Mouse (Mus musculus) c-Kit-negative CD71-positive TER-119-positive erythroid progenitor cells, embryonic 14.5 days (primary cell): ENCODE measurements at regions not wholly inside any gene's neighbourhood (a gene's known extent, or its start where the extent isn't known, plus 50 kb on each side); places are given as distances from the start of the nearest gene placed in this dataset.
"Not testable (repeated sequence)": the region's sequence is repeated elsewhere in the genome, so short reads cannot be mapped to it uniquely, and the experiment has no call there.

Source experiments
- DNase-seq: peaks from one replicate; pipeline ENCODE4 v3.0.0-alpha.2; 2013; ENCODE audit warnings: low read depth, low spot score

DNA sequence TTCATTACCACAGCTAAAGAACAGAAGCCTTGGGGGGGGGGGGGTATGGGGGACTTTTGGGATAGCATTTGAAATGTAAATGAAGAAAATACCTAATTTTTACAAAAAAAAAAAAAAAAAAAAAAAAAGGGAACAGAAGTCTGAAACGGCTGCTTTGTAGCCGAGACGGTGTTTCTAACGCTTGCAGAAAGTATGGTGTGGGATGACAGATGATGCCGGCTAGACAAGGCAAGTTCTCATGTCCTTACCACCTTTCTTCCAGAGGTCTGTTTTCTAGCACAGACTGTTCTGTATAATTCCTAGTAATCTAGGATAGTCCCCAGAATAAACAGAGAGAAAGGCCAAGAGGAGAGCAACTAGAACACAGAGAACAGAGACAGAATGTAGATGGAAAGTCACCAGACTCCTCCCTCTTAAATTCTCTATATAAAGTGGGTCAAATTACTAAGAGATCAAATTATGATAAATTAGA lies 67.2 kb upstream of the Chd2 start:
- DNase-seq: no peak

DNA sequence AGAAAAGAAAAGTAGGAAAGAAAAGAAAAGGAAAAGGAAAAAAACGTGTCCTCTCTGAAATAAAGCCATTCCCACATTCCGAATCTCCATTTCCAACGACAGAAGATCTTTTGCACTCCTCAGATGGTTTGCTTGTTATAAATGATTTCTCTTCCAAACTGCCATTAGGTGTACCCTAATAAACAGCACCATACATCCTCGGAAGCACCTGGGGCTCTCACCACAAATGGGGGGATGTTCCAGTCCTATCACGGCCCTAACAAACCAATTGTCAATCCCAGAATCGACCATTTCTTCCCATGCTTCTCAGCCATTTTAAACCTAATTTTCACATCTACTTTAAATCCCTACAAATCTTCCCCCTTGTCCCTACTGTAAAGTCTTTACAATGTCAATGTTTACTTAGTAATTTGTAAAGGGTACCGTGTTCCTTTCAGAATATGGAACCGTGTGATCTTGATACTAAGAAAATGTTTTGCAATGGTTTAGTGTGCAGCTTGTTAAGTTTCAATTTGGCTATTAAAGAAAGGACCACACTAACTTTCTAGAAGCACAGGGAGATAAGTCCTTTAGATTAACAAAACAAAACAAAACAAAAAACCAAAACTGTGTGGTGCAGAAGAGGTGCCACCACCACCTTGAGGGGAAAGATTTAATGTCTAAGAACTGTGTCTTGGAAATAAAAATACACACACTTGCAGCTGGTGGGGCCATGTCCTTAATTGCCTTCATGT lies 66.6 kb upstream of the Chd2 start:
- no peak for DNase-seq

DNA sequence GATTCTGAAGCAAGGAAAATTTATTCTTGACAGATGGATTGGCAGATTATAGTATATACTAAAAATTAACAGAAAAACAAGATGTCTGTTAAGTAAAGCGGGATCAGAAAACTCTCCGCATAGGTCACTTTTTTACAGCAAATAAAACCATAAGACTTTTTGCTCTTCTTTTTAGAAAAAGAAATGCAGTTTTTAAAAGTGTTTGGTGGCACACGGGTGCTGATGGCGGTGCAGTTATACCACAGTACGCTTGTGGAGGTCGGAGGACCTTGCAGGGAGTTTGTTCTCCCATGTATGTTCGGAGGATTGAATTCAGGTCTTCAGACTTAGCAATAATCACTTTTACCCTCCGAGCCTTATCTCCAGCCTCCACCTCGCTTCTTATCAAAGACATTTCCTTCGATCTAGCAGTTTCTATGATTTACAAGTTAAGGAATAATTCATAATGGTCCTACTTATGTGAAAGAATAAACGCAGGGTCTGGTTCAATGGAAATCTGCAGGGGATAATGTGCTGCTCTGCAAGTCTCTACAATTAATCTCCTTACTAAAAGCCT lies 65.9 kb upstream of the Chd2 start:
- DNase-seq: no peak

DNA sequence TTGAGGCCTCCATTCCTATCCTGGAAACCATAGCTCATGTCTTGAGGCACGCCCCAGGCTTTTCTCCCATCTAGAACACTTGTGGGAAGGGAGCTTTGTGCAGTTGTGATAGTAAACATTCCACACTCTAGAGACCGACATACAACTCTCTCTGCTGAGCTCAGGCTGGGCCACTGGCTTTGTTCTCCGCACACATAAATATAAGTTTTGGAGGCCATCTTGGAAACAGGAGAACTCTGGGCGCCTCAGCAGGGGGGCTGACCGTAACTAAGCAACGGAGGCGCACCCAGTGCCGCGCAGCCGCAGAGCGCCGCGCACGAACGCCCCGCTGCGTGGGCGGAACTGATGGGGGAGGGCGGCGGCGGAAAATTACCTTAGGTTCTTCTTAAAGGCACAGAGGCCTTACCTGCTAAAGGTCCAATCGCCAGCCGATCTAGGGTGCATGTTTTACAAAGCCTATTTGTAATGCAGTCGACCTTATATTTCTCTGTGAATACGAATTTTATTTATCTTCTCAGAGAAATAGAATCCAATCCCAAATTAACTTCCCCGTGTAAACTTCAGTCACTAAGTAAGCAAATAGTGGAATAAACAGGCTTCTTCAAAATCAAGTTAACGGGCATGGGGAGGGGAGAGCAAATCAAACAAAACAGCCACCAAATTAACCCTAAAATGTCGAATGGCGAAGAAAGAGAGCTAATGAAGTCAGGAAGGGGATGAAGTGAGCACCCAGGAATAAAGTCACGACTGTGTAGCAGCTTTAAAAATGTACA lies 65.2 kb upstream of the Chd2 start:
- peak; percentile 79 for DNase-seq

DNA sequence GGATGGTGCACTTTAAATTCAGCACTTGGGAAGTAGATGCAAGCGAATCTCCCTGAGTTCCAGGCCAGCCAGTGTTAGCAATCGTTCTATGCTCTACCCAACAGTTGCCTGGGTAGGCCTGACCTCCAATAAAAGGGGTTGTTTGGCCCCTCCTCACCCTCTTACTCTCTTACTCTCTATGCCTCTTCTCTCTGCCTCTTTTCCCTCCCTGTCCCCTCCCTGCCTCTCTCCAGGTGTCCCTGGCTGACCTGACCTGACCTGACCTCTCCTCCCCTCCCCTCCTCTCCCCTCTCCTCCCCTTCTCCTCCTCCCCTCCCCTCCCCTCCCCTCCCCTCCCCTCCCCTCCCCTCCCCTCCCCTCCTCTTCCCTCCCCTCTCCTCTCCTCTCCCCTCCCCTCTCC lies 63.0 kb upstream of the Chd2 start:
- no peak for DNase-seq

DNA sequence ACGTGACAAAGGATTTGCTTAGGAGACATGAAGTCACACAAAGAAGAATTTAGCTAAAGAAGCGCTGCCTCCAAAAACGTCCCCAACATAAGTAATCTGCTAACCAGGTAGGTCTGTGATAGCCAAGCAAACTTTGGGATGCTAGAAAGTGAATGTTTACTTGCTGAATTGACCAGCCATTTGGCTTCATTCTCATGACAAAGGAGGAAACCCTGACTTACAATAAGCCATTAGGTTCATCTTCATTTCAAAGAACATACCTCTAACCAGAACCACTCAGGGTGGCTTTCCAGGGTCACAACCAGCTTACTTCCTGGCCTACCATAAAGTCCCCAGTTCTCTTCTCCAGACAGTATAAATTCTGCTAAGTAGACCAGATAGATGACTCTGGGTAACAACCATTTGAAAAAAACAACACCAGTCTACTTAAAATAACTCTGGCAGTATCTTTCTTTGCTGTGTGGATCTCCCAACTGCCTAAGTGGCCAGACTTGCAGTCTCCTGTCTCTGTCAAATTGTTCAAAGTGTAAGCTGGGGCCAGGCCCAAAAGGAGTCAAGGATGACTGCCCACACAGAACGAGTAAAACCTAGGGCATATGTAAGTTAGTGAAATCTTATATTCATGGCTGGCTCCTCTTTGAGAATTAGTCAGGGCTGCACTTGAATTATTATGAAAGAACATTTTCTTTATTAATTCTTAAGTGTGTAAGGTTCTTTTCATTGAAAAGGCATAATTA lies 61.4 kb upstream of the Chd2 start:
- no peak for DNase-seq

DNA sequence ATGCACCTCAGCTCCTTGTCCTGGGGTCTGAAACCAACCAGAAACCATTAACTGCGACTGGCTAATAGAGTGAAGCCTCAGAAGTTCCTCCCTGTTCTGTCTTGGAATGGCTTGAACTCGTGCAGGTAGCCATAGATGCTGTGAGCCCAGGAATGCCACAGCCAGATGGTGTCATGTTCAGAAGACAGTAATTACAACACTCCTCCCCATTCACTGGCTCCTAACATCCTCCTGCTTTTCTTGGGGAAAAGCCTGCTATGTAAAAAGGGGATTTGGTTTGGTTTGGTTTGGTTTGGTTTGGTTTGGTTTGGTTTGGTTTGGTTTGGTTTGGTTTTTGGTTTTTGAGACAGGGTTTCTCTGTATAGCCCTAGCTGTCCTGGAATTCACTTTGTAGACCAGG lies 59.7 kb upstream of the Chd2 start:
- DNase-seq: no peak

DNA sequence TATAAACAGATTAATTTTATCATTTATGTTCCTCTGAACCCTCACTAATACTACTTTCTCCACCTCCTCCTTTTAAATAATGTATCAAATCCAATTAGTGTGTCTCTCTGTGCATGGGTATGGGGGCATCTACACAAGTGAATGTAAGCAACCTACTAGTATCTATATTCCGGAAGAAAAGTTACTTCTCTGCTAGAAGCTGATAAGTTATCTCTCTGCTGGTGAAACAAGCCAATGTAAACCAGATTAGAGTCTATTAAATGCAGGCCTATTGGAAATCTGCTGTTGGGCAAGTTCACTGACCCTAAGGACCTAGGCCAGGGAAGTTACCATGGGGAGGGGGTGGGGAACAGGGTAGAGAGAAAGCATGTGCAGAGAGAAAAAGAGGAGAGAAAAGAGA lies 59.1 kb upstream of the Chd2 start:
- DNase-seq: no peak

DNA sequence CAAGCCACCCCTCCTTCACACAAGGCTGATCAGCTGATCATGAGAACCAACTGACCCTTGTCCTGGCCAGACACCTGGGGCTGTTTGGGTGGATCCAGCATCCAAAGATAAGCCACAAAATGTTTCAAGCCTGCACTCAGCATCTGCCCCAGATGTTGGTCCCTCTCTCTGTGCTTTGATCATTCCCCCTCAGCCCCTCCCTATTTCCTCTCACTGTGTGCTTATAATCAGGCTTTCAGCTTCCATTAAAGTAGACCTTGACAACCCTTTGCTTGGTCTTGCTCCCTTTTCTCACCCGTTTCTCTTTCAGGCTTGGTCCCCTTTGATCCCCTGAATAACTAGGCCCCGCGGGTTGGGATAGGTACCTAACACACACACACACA lies 58.4 kb upstream of the Chd2 start:
- DNase-seq: not testable (repeated sequence)

DNA sequence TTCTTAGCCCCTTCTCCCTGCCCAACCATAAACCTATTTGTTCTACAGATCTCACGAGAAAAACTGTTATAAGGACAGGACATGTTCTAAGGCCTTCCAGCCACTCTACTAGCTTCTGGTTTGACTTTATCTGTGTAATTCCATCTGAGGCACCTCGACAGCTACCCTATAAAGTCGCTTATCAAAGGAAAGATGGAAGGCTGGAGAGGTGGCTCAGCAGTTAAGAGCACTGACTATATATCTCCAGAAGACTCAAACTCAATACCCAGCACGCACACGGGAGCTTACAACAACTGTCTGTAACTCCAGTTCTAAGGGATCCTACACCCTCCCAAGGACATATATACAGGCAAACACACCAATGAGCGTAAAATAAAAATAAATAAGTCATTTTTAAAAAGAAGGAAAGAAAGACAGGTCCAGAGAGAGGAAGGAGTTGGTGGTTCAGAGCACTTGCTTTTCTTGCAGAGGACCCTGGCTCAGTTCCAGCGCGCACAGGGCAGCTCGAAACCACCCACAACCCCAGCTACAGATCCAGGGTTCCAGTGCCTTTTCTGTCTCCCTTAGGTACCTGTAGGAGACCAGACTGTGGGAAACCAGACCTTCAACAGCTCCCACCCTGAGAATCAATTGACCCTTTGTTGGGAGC lies 57.8 kb upstream of the Chd2 start:
- no peak for DNase-seq

DNA sequence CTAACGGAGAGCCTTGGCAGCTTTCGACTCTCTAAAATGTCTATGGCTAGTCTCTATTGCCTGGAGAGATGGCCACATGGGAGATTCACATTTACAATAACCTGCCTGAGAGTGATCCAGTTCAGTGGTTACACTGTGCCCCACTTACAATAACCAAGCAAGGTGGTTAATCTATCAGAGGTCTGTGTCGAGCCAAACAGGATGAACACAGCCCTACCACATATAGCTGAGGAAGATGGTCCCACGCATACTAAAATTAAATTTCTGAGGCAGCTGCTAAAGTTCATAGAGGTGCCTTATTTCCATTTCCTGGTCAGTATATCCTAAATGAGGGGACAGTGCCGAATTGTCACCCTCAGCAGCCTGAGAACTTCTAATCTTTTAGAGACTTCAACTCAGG lies 56.3 kb upstream of the Chd2 start:
- no peak for DNase-seq

DNA sequence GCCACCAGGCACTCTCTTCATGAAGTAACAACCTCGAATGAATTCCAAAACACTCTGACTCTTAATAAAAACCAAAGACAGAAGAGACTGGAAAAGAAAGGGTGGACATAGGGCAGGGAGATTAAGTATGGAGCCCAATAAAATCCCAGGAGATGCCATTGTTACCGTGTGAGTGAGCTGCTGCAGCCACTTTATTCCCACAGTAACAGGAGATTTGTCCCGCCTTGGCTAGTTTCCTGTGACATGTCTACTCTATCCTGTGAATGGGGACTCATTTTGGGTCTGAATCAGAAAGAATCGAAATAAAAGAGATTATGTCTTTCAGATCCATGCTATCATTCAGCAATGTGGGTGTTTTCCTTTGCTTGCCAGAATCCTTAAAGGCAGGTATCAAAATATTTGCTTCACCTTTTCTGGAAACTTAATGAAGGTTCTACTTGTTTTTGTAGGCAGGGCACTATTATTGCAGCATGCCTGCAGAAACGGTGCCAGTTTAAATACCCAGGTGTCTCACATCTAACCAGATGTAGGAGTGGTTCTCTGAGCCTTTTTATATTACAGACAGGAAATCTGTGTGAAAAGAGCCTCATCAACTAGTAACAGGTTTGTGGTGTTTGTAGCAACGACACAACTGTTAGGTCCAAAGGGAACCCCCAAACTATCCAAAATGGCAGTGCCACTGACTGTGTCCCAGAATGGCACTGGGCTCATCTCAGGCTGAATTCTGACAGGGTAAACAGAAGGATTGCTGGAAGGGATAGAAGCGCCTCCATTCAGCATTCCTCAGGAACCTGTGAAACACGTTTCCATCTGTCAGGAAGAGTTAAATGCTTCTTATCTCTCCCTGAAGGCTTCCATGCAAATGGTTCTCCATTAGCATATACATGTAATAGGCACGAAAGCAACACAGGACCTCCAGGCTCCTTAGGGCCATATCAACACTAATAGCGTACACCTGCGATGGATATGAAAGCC lies 55.5 kb upstream of the Chd2 start:
- DNase-seq: no peak

DNA sequence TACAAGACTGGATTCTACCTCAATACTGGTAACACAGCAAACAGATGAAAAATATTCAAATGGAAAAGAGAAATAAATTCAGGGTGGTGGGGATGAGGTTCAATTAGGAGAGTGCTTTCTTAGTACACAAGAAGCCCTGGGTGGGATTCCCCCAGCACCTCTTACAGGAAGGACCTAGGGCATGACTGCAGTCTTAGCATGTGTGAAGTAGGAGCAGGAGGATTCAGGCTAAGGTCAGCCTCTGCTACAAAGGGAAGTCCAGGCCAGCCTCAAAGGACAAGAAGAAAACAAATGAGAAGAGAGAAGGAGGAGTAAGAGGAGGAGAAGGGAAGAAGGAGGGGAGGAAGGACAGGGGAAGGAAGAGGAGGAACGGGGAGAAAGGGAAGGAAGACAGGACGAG lies 54.8 kb upstream of the Chd2 start:
- DNase-seq: no peak

DNA sequence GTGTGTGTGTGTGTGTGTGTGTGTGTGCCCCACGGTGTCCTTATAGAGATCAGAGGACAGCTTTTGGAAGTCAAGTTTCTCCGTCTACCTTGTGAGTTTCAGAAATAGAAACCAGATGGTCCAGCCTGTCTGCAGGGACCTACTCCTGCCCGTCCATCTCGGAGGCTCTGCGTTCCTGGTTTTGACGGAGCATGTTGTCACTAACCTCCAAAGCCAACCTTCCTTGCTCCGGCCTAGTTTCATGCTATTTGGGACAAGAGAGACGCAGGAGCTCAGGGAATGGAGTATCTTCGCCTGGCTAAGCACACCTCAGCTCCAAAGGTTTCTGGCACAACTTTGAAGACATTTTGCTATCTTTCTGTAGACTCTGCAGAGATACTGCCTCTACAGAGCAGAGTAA lies 54.2 kb upstream of the Chd2 start:
- DNase-seq: no peak

DNA sequence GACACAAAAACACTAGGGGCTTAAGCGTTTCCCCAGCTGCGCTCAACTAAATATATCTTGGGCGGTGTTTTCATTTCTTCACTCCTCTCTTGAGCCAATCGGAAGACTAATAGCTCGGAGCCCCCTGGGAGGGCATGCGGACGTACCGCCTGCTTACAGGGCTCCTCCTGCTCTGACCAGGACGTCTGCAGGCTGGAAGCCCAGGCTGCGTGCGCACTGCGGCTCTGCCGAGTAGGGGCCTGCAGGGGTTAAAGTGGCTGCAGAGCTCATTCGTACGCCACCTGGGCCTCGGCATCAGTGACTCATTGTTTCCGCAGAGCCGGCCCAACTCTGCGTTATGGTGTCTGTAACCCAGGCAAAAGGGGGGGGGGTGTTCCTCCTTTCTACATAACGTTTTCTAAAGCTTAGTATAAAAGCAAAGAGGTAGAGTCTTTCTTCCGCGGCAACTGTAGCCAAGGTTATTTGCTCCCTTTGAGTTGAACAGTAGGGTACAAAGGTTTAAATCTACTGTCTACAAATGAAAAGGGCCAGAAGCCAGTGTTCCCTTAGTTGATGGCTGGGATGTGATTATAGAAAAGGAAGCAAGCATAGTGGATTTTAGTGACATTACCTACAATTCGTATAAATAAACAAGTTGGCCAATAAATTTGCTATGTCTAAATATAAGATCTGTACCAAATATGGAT lies 53.7 kb upstream of the Chd2 start:
- DNase-seq: peak; percentile 33

DNA sequence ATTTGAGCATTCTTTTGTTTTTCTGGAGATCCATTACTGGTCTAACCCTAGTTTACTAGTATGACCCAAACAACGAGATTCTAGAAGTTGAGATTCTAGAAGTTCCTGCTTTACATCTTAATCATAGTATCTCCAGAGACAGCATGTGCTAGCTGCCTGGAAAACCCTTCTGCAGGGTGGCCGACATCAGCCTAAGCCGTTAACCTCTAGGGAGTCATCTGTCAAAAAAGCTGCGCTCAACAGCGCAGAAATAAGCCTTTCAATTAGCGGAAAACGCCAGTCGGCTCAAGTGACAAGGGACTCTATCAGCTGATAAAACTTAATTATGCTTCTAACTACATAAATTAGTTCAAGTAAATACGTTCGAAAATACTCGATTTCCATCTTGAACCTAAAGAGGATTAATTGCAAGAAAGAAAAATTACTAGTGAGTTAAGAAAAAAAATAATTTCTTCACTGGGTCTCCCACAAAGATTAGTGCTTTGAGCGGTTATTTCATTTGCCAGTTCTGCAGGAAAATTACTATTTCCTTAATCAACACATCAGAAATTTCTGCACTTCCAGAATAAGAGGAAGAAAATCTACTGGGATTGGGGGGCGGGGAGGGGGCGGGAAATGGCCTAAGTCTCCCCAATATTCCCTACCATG lies 53.0 kb upstream of the Chd2 start:
- no peak for DNase-seq

DNA sequence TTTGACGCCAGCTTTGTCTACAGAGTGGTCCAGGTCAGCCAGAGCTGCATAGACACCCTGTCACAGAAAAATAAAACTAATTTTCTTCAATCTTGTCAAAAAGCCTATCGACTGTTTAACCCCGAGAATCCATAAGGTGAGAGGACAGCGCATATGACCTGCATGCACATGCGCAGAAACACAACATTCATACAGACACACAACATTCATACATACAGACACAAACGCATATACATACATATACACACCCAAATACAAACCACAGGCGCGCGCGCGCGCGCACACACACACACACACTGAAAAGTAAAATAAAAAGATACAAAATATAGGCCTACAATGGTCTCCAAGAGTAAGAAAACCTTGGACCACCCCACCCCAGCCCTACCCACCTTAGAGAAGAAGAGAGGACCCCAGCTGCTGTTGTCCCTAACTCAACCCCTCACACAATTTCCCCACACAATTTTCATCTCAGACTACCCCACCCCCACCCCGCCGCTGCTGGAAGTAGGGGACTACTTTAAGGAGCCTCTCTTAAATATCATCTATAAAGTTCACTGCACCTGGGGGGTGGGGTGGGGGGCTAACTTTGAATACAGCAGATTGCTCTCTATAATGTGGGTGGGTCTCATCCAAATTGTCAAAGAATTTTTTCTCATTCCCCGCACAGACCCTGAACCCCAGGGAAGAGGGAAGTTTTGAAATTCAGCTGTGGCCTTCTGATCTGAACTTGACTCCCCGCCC lies 52.2 kb upstream of the Chd2 start:
- no peak for DNase-seq

DNA sequence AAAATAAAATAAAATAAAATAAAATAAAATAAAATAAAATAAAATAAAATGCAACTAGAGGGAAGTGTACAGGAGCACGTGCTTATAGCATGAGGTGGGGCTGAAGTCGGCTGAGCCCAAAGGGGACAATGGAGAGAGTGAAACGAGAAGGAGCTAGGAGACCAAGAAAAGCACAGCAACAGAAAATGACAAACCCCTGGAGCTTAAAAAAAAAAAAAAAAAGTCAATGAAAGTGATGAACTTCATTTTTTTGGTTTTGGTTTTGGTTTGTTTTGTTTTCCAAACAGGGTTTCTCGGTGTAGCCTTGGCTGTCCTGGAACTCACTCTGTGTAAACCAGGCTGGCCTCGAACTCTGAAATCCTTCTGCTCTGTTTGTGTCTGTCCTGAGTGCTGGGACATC lies 51.2 kb upstream of the Chd2 start:
- no peak for DNase-seq
